Mouse (Mus musculus) mesoderm, embryonic 11.5 days (tissue): ENCODE measurements around the gene Dclk1.

Experiments
- DNase-seq: peaks from one replicate; pipeline ENCODE4 v3.0.0-alpha.2; 2012; ENCODE audit warnings: low read depth, low spot score

Gene Dclk1

DNA sequence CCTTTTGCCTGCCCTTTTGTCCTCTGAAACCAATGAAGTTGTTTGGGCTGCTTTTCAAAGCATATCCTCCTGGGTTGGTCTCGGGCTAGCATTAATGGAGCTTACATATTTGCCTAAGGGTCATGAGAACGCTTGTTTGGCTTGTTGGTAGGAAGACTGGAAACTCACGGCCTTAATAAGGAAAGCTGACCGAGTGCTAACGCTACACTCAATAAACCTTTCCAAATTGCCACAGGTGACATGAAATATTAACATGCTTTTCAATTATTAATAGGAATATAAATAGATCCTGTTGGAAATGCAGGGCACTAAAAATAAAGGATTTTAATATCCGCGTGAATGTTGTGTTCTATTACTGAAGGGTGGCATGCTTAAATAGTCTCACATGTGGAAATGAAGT is 257.1 kb downstream of the Dclk1 start:
- no peak for DNase-seq

GRCm38 (mm10) chr3:55510198-55510597 is 268.0 kb downstream of the Dclk1 start:
- DNase-seq = no peak

DNA sequence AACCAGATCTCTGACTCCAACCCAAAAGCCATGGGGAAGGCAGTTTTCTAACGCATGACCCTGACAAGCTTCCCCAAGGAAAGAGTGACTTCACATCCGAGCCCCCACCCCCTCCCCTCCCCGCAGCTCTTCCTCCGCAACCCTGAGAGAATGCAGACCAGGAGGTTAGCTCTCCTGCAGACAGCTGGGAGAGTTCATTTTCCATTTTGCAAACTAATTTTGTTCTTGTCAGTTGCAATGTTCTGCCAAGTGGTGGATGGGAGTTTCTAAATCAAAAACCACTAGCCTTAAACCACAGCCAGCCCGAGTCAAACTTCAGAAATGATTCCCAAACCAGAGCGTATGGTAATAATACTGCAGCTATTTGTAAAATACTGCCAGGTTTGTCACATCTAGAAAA is 269.5 kb downstream of the Dclk1 start:
- no peak for DNase-seq

DNA sequence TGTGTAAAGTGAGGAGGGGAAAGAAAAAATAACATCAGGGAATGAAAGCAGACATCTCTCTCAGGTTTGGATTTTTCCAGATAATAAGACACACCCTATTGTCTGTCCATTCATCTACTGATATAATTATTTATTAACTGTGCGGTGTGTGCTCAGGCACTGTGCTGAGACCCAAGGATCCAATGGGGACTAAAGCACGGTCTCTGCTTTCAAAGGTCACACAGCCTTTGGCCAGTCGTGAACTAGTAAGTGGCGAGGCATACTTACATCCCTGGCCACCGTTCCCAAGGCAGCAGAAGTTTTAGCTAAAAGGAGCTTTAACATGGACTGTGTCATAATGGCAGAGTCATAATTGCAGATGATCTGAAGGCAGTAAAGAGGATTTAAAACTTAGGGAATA is 273.8 kb downstream of the Dclk1 start:
- no peak for DNase-seq

GRCm38 (mm10) chr3:55517454-55518014 is 275.4 kb downstream of the Dclk1 start:
- no peak for DNase-seq

DNA sequence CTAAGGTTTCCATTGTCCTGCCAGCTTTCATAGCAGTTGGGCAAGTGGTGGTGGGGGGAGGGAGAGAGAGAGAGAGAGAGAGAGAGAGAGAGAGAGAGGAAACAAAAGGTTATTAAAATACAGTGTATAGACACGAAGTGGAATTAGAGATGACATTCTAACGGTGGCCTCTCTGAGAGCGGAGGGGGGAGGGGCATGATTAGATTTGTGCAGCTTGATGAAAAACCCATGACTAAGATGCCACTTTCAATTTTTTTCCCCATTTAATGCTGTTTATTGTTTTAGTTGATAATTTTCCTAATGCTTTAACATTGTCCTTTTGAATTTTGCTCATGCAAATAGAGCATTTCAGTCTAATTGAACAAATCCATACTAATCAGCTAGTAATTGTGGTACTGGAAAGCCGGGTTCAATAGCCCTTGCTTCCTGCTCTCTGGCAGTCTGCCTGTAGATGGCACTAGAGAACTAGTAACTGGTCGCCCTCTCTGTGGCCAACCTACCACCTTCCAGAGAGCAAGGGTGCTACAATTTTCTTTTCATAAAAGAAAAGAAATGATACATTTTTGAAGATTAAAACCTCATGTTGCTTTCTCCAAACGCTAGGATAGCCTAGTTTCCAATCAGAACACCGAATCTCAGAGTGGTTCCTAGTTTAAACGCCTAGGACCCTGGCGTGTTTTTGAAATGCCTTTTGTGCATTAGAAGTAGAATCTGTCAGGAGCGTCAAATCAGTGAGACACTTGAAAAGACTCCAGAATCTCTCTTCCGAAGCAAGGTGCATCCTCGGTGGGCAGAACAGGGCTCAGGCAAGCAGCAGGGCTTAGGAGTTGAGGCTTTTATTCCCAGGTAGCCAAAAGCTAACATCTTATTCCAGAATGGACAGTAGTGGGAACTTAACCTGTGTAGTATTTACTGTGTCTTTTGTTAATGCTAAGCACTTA is 278.3 kb downstream of the Dclk1 start:
- peak; percentile 74 for DNase-seq

GRCm38 (mm10) chr3:55521776-55522175 is 279.6 kb downstream of the Dclk1 start:
- DNase-seq = no peak

GRCm38 (mm10) chr3:55523224-55523623 is 281.1 kb downstream of the Dclk1 start:
- no peak for DNase-seq

- DNase-seq = no peak
Measured at GRCm38 (mm10) chr3:55523735-55524477, 281.7 kb downstream of the Dclk1 start.

- DNase-seq = peak; percentile 63
Measured at GRCm38 (mm10) chr3:55524491-55525195, 282.5 kb downstream of the Dclk1 start.

- DNase-seq = no peak
Measured at GRCm38 (mm10) chr3:55526470-55526869, 284.3 kb downstream of the Dclk1 start.

GRCm38 (mm10) chr3:55527566-55527965 is 285.4 kb downstream of the Dclk1 start:
- no peak for DNase-seq

DNA sequence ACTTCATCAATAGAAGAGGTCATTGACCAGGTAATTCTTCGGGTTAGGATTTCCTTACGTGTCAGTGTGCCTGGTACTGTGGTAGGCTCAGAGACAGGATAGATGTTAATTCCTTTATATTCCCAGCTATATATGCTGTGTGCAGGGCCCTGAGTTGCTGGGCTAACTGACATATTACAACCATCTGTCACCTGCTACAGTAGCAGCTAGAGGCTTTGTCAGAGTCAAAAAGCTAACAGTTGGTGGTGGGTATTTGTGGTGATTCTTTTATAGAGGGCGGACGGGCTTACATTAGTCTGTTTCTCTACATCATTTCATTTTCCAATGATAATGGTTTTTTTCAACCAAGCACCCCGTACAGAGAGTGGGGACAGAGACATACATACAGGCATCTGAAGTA is 285.8 kb downstream of the Dclk1 start:
- no peak for DNase-seq

GRCm38 (mm10) chr3:55529414-55529813 is 287.2 kb downstream of the Dclk1 start:
- no peak for DNase-seq

DNA sequence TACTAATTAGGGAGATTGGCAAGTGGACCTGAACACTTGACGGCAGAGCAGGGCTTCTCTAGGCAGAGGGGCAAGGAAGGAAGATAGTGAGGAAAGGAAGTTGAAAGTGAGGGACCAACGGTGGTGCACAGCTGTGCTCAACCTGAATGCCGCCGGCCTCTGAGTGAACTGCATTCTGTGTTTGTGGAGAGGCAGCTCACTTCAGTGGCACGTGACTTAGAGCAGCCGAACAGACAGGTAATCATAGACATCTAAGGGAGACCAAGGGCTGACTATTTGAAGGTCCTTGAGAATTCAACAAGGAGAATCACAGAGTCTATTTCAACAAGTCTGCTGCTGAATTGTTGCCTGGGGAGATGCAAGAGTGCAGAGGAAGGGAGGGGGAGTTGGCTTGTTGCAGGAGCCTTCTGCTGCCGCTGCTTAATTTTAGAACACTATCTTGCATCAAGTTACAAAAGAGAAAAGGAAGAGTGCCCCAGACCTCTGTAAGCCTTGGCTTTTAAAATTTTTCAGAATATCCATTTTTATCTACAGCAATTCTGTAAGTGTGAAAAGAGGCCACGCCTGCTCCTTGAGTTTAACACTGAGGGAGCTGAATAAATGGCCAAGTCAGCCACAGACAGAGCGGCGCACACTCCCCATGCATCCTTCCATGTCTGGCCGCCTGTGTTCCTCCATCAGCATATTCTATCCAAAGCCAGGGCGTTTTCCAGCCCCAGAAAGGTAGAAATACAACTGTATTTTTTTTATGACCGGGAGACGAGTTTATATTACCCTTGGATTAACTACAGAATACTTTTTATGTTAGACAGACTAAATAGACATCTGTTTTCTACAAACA is 289.3 kb downstream of the Dclk1 start:
- DNase-seq = no peak

DNA sequence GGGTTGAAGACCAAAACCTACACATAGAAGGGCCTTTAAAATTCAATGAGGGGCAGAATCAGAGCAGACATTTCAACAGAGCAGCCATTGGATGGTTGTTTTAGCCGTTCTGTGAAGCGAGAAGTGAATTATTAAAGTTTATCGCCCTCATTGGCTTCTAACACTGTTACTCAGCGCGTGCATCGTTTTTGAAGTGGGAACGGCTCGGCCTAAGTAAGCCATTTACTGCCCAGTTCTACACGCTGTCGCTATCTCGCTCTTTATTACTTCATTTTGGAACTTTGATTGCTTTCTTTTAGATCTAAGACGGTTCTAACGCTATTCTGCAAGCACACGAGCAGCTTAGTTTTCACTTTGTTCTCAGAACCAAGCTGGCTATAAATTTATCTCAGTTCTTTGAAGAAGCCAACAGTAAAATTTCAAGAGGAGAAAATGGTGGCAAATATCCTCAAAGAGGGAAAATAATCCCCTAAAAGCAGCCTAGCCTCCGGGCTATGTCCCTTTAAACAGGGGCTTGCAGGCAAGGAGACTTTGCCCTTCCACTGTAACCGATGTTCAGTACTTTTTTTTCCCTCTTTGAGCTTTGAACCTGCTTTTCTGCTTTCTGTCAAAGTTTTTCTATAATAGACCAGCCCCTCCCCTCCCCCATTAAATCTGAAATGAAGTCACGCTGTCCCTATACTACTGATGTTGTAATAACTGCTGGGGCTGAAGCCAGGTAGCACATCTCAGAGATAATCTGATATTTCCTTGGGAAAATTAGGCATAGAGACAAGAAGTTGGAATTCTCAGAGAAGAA is 290.2 kb downstream of the Dclk1 start:
- DNase-seq = no peak

DNA sequence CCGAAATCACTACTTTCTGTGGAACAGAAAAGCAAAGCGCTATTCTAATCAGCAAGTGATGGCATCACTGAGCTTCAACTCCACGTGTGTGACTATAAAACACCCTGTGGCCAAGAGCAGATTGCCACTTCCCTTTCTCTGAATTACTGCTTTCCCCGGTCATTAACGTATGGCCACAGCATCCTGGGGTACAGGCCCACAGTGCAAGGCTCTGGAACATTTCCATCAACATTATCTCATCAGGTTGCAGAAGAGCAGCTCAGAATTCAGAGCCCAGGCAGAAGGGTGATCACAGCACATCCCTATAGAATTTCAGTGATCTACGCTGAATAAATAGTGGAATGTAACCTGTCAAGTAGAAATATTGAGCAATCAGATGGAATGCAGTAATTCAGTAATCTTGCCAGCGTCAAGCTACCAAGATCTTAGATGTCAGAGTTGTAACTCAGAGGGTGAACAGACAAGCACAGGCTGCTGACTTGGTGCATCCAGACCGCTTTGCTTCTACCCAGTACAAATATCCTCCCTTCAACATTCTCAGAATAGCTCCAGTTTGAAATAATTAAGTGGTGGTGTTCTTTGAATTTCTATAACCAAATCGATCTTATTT is 293.5 kb downstream of the Dclk1 start:
- DNase-seq = no peak

GRCm38 (mm10) chr3:55536901-55537300 is 294.7 kb downstream of the Dclk1 start:
- DNase-seq = no peak

GRCm38 (mm10) chr3:55537714-55538113 is 295.6 kb downstream of the Dclk1 start:
- no peak for DNase-seq

DNA sequence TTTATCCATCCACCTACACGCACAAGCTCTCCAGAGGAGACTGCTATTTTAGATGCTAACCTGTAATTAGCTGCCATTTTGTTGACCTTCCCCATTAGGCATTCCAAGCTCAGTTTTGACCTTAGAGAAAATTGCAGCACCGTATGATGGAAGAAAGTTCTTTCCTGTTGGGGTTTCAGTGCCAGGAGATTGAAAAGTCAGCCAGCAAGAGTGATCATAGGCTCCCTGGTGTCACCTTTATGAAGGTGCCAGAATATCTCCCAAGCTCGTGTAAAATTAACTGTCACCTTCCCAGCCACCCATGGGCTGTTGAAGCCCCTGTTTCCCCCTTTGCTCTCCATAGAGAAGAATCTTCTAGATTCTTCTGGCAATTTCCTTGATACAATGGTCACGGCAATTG is 297.2 kb downstream of the Dclk1 start:
- DNase-seq = no peak
